Mouse (Mus musculus) bone marrow macrophage, adult 2 months (primary cell): ENCODE results near the gene Me3.

Source experiments
- CTCF ChIP-seq: IDR thresholded peaks from 2 replicates; pipeline ENCODE4 v1.5.1; 2012; ENCODE audit warnings: low read depth, mild to moderate bottlenecking, low read length, moderate library complexity
- POLR2A ChIP-seq: IDR thresholded peaks from 2 replicates; pipeline ENCODE4 v1.6.1; 2012; ENCODE audit warnings: mild to moderate bottlenecking, low read depth, low read length, borderline replicate concordance

- no peak for TF ChIP-seq CTCF
- TF ChIP-seq POLR2A: no peak
These were observed 117.0 kb downstream of the Me3 start for GRCm38 (mm10) chr7:89749183-89749582.
